Mouse (Mus musculus) c-Kit-positive CD71-positive TER-119-positive erythroid progenitor cells, embryonic 14.5 days (primary cell): ENCODE results near the gene Pbxip1.

Experiments used
- DNase-seq: peaks from one replicate; pipeline ENCODE4 v3.0.0-alpha.2; 2013; ENCODE audit warnings: low spot score

Gene Pbxip1

GRCm38 (mm10) chr3:89432606-89433005 is 3.9 kb upstream of the Pbxip1 start:
- no peak for DNase-seq

GRCm38 (mm10) chr3:89434532-89434931 is 2.0 kb upstream of the Pbxip1 start:
- no peak for DNase-seq

- no peak for DNase-seq
Measured at GRCm38 (mm10) chr3:89435041-89435440, 1.5 kb upstream of the Pbxip1 start.

- no peak for DNase-seq
Measured at GRCm38 (mm10) chr3:89437269-89437668, 763 bp downstream of the Pbxip1 start.

- DNase-seq, result no peak
Measured at GRCm38 (mm10) chr3:89440691-89441090, 4.2 kb downstream of the Pbxip1 start.

DNA sequence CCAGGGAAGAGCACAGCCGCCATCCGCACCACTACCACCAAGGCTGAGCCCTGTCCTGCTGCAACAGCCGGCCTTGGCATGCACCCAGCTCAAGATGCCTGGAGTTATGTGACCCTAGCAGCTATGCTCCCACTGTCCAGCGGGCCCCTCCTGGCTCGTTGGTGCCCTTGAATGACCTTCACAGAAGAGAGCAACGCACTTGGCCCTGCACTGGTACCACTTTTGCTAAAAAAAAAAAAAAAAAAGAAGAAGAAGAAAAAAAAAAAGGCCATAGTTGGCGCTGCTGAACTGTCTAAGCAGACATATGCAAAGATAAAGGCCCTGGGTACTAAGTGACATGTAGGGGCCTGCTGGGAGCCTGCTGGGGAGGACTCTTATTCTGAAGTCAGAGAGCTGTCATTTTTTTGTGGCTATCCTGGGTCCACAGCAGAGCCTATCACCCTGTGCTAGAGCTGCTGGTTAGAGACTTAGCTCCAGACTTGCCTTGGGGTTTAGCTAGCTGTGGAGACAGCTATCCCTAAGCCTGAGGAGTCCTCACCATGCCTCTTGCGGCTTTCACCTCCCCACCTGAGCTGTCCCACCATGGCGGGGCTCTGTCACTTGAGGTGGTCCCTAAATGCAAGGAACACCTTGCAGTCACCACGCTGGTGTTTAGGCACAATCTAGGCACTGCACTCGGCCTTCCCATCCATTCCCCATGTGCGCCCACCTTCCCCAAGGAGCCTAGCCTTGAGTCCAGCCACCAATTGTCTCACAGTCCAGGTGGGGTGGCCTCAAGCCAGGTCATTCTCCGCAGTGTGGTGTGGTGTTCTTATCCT is 12.4 kb downstream of the Pbxip1 start:
- DNase-seq, result peak; percentile 53

GRCm38 (mm10) chr3:89449541-89449940 is 13.0 kb downstream of the Pbxip1 start:
- peak; percentile 82 for DNase-seq

DNA sequence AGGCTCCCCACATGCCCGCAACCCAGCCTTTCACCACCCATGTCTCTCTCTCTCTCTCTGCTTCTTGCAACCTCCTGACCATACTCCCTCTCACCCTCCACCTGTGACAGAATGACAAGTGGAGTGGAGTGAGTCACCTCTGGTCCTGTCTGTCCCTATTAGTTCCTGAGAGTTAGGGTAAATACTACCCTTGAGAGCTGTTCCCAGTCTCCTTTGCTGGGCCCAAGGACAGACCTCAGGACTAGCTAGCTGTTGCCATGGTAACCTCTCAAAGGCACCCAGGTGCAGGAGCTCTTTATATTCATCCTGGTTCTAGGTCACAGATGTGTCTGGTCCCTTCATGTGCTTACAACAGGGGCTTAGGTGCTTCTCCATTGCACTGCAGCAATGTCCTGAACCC is 15.4 kb downstream of the Pbxip1 start:
- no peak for DNase-seq

- no peak for DNase-seq
Measured at GRCm38 (mm10) chr3:89454401-89455177, 18.1 kb downstream of the Pbxip1 start, which contains the start of gene Pmvk. Gene Pmvk, plus strand, starts transcription at chr3:89454541.

GRCm38 (mm10) chr3:89455786-89456285 is 19.3 kb downstream of the Pbxip1 start:
- no peak for DNase-seq

GRCm38 (mm10) chr3:89456726-89457665 is 20.5 kb downstream of the Pbxip1 start:
- peak; percentile 85 for DNase-seq

DNA sequence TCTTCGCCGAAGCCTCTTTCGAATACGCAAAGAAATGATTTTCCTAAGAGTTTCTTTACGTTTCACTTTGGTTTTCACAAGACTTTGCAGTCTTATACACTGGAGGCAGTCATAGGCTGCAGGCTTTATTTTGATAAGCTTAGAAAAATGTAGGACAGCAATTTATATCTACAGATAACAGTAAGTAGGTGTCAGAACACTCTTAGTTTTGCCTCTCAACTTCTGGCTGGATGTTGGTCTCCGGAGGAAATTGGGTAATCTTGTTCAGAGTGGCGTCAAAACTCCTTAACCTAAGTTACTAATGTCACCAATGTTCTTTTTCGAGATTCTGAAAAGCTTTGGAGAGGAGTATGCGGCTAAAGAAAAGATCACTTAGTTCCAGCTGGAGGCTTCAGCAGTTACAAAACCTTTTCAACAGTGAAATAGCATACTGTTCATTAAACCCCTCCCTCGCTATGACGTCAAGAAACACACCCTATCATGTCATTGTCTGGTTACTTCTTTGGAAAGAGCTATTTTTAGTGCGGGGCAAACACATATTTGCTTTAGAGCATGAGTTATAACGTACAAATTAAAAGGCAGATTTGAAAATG is 22.0 kb downstream of the Pbxip1 start:
- DNase-seq, result no peak

GRCm38 (mm10) chr3:89458965-89459807 is 22.7 kb downstream of the Pbxip1 start:
- peak; percentile 98 for DNase-seq

- DNase-seq, result no peak
Measured at GRCm38 (mm10) chr3:89468268-89468667, 31.8 kb downstream of the Pbxip1 start.

DNA sequence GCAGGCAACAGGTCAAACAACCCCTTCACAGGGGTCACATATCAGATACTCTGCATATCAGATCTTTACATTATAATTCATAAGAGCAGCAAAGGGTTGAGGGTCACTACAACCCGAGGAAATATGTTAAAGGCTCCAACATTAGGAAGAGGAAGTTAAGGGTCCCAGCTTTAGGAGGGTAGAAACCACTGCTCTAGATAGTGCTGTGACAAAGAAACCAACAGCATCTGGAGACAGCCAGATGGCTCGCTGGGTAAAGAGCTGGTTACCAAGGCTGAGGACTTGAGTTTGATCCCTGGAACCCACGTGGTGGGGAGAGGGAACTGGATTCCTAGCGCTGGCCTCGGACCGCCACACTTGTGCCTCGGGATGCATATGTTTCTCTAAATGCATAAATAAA is 35.8 kb downstream of the Pbxip1 start:
- DNase-seq, result no peak

DNA sequence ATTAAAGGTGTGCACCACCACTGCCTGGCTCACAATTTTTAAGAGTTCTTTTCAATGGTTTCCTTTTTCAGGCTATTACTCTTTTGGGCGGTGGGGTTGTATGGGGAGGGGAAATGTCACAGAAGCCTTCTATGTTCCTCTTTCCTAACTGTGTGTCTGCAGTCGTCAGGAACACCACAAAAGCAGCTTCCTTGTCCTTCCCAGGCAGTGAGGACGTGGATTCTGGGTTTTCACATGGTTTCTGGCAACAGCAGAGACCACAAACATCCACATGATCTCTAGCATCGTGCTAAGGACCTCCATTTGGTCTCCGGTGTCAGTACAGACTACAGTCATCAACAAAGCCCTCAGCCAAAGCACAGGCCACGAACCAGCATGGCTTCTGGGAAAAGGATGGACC is 37.3 kb downstream of the Pbxip1 start:
- DNase-seq, result no peak

- DNase-seq, result no peak
Measured at GRCm38 (mm10) chr3:89479055-89479454, 42.5 kb downstream of the Pbxip1 start.

GRCm38 (mm10) chr3:89481488-89481887 is 45.0 kb downstream of the Pbxip1 start:
- peak; percentile 49 for DNase-seq

GRCm38 (mm10) chr3:89482249-89482648 is 45.7 kb downstream of the Pbxip1 start:
- DNase-seq, result no peak

- peak; percentile 53 for DNase-seq
Measured at GRCm38 (mm10) chr3:89484766-89485524, 48.4 kb downstream of the Pbxip1 start.
